Mouse (Mus musculus) cerebellum, adult 2 months (tissue): ENCODE results near the gene Stk19.

Experiments used
- CTCF ChIP-seq: fragments of 200-500 bp; IDR thresholded peaks from 2 replicates; pipeline ENCODE4 v1.5.1; 2011; ENCODE audit warnings: low read depth, mild to moderate bottlenecking, control low read depth, low read length, moderate library complexity, borderline replicate concordance; ENCODE audit not compliant: insufficient read depth
- POLR2A ChIP-seq: fragments of 200-500 bp; IDR thresholded peaks from 2 replicates; pipeline ENCODE4 v1.6.1; 2011; ENCODE audit warnings: low read length, control low read depth, borderline replicate concordance; ENCODE audit not compliant: insufficient read depth

DNA sequence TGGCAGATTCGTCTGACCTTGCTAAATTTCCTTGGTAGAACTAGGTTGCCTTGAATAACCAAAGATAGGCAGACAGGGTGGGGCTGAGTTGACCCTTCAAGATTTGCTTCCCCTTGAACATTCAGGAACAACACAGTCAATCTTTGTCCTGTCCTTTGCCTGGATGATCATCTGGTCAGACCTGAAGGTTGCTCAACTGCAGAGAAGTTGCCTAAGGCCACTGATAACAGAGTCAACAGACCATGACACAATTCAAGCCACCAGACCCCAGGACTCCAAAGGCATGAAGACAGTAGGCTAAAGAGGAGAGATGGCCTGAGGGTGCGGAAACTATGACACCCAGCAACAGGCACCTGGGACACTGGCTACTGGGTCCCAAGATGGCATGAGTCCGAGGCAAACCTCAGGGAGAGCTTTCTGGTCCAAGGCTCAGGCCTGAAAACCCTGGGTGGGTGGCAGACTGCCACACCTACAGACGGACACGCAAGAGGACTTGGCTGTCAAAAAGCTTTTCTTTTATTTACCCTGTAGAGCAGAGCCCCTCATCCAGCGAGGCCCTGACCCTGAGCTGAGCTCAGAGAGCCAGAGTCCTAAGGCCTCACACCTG, 28.0 kb downstream of the Stk19 start:
- TF ChIP-seq CTCF = no peak
- TF ChIP-seq POLR2A = no peak
